Mouse (Mus musculus): Measurements from ENCODE around the gene Olfr1532-ps1. TPM values are rescaled to one million over a fixed set of nuclear protein-coding genes. Genes with fewer than 3 reads are reported as not detected.

Olfr1532-ps1 gene
- total RNA-seq (2023), result not detected

DNA sequence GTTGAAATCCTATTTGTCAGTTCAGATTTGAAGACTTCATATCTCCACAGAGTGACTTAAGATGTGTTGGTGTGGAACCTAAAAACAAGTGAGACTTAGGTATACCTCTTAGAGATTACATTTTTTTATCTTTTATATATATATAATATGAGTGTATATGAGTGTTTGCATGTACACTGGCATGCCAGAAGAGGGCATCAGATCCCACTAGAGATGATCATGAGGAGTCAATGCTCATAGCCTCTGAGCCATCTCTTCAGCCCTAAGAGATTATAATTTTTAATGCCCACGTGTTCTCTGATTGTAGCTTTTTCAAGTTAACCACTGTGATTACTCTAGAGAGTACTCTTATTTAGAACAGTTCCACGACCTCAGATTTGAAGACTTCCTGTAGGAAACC lies at the start of gene Olfr1532-ps1:
Gene Olfr1532-ps1 (plus strand): TSS at position 326 of the 400 bp plus-strand sequence.

DNA sequence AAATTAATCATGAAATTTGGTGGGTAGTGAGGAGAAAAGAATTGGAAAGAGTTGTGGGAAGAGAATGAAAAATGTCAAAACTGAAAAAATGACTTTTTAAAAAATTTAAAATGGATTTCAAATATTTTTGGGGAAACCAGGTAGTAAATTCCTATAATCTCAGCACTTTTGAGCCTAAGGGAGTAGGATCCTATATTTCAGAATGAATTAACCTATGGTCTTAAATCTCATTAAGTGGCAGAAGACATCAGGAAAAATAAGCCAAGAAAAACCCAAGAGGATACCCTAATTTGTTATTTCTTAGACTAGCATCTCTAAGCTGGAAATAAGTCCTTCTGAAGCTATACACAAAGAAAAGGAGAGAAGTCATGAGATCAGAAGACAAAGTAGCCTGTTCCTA lies 44.9 kb upstream of the Olfr1532-ps1 start, which contains the start of gene Olfr704:
Gene Olfr704 (plus strand): TSS at position 301 of the 400 bp plus-strand sequence.

DNA sequence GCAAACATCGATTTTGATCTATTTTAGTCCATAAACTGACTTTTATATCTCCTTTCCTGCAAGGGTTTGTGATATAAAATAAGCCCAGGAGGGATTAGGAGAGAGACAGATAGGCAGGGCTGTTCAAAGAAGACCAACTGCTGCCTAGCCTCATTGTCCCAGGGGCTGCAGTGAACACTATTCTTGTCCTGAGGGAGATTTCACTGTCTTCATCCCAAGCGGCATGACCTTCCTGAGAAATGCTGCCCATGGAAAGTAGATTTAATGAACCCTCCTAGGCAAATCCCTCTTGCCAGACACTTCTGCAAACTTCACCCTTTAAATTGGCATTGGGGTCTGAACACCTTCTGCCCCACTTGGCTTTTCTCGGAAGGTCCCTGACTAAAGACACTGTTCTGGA lies 31.0 kb upstream of the Olfr1532-ps1 start, which contains the start of gene Olfr705:
Gene Olfr705 (minus strand): TSS at position 101 of the 400 bp plus-strand sequence.

DNA sequence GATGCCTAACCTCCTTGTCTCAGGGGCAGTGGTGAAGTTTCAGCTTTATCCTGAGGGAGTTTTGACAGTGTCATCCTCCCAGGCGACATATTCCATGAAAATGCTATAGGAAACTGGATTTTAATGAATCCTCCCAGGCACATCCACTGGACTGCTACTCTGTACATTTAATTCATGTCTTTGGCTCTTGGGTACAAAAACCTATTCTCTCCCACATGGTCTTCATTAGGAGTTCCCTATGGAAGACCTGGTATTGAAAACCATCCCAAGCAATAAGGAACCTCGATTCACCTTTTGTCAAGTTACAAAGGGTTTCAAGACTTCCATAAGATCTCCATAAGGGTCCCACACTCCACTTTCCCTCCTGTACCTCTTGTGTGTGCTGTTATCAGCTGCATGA lies 19.7 kb upstream of the Olfr1532-ps1 start, which contains the start of gene Olfr706:
Gene Olfr706 (minus strand): TSS at position 101 of the 400 bp plus-strand sequence.

DNA sequence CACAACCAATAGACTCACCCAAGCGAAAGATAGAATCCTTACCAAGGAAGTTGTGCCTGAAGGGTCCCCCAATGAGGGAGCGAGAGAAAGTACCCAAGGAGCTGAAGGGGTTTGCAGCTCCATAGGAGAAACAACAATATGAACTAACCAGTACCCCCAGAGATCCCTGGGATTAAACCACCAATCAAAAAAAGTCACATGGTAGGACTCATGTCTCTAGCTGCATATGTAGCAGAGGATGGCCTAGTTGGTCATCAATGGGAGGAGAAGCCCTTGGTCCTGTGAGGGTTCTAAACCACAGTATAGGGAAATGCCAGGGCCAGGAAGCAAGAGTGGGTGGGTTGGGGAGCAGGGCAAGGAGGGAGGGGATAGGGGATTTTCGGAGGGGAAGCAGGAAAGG lies 6.7 kb upstream of the Olfr1532-ps1 start, which contains the start of gene Olfr707:
Gene Olfr707 (minus strand): TSS at position 101 of the 400 bp plus-strand sequence.

DNA sequence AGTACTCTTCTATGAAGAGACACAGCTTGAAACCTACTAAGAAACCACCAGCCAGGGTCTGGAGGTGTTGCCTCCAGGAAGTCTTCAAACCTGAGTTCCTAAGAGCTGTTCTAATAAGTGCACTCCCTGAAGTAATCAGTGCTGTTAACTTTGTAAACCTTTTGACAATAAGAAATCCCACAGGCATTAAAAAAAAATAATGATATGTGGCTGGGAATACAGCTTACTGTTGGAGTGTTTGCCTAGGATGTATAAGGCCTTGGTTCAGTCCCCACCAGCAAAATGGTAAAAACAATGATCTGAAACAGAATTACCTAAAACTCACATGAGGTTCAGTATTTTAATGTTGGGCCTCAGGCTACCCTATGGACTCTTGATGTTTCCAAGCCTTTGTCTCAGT lies 24.3 kb downstream of the Olfr1532-ps1 start, which contains the start of gene Olfr709-ps1:
Gene Olfr709-ps1 (minus strand): TSS at position 101 of the 400 bp plus-strand sequence.

DNA sequence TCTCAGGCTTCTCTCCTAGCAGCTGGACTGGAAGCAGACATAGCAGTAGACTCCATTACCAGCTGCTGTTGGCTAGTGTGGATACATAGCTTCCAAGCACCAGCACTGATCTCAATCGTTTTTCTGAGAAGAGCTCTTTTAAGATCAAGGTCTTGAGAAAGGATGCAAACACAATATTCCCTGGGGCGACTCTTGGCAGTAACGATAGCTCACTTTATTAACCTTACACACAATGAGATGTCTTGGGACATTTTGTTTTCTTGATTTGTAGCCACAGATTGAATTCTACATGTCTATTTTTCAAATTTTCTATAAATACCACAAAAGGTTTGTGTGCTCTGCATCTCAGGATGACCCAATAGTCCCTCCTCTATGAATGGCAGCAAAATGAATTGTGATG lies 40.4 kb downstream of the Olfr1532-ps1 start, which contains the start of gene Olfr710:
Gene Olfr710 (minus strand): TSS at position 101 of the 400 bp plus-strand sequence.

DNA sequence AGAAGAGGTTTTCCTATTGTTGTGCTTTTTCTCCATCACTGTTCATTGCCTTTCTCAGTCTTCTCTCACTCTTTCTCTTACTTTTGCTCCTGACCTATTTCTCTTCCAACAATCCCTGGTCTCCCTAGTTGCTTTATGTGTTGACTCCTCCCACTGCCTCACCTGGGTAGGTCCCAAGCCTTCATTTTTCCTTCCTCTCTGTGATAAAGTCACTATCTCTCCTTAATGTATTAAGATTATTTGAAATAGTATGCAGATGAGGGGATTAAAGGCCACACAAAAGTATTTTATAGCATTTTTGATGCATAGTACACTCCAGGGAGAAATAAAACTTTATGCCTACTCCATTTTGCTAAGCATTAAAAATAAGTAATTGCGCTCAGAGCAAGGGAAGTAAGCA lies 56.0 kb downstream of the Olfr1532-ps1 start, which contains the start of gene Olfr6:
Gene Olfr6 (minus strand): TSS at position 101 of the 400 bp plus-strand sequence.

Other genes starting within 250 kb of the Olfr1532-ps1 start
- not detected for gene Olfr693, start 227.4 kb upstream of the Olfr1532-ps1 start, total RNA-seq (2023)
- gene Olfr694, start 216.2 kb upstream of the Olfr1532-ps1 start, total RNA-seq (2023), result not detected
- not detected for gene Olfr695, start 191.6 kb upstream of the Olfr1532-ps1 start, total RNA-seq (2023)
- gene Olfr697, start 165.6 kb upstream of the Olfr1532-ps1 start, total RNA-seq (2023), result not detected
- not detected for gene Olfr698, start 152.6 kb upstream of the Olfr1532-ps1 start, total RNA-seq (2023)
- not detected for gene Olfr699, start 114.8 kb upstream of the Olfr1532-ps1 start, total RNA-seq (2023)
- gene Olfr700, start 99.2 kb upstream of the Olfr1532-ps1 start, total RNA-seq (2023), result not detected
- gene Olfr701, start 93.9 kb upstream of the Olfr1532-ps1 start, total RNA-seq (2023), result not detected
- not detected for gene Olfr702, start 74.1 kb upstream of the Olfr1532-ps1 start, total RNA-seq (2023)
- not detected for gene Olfr703, start 64.6 kb upstream of the Olfr1532-ps1 start, total RNA-seq (2023)
- not detected for gene Olfr704, start 44.8 kb upstream of the Olfr1532-ps1 start, total RNA-seq (2023)
- not detected for gene Olfr705, start 31.1 kb upstream of the Olfr1532-ps1 start, total RNA-seq (2023)
- gene Olfr706, start 19.8 kb upstream of the Olfr1532-ps1 start, total RNA-seq (2023), result not detected
- gene Olfr707, start 6.8 kb upstream of the Olfr1532-ps1 start, total RNA-seq (2023), result not detected
- under 1 TPM; 0.09 to 0.13 TPM for gene Olfr709-ps1, start 24.2 kb downstream of the Olfr1532-ps1 start, total RNA-seq (2023)
- gene Olfr710, start 40.3 kb downstream of the Olfr1532-ps1 start, total RNA-seq (2023), result not detected
- not detected for gene Olfr6, start 55.9 kb downstream of the Olfr1532-ps1 start, total RNA-seq (2023)
- not detected for gene Olfr711, start 67.5 kb downstream of the Olfr1532-ps1 start, total RNA-seq (2023)
- not detected for gene Olfr2, start 98.1 kb downstream of the Olfr1532-ps1 start, total RNA-seq (2023)
- not detected for gene Olfr713, start 123.2 kb downstream of the Olfr1532-ps1 start, total RNA-seq (2023)
- not detected for gene Olfr714, start 163.0 kb downstream of the Olfr1532-ps1 start, total RNA-seq (2023)
- gene Olfr17, start 185.2 kb downstream of the Olfr1532-ps1 start, total RNA-seq (2023), result not detected
- gene Olfr715b, start 202.4 kb downstream of the Olfr1532-ps1 start, total RNA-seq (2023), result not detected
- not detected for gene Olfr715, start 223.1 kb downstream of the Olfr1532-ps1 start, total RNA-seq (2023)
- not detected for gene Olfr716, start 230.3 kb downstream of the Olfr1532-ps1 start, total RNA-seq (2023)